Mouse (Mus musculus): Measurements from ENCODE around the gene Tsc1. TPM values are rescaled to one million over a fixed set of nuclear protein-coding genes. Genes with fewer than 3 reads are reported as not detected.

The Tsc1 gene
- polyA plus RNA-seq, 1 experiment, result 0.56 TPM

- Histone ChIP-seq H3K36me3 (ENCODE audit: control insufficient read depth) (no peaks in the 10 kb centered on the region), H3K4me3 (replicated peaks) (no peak overlapping the region), H3K4me1 (ENCODE audit: control insufficient read depth) (peaks cover 17% of the 10 kb centered on the region), H3K9me3 (ENCODE audit: control insufficient read depth, low read length) (no peaks in the 10 kb centered on the region), H3K27me3 (ENCODE audit: control insufficient read depth) (peaks cover 9% of the 10 kb centered on the region)
- no peak for TF ChIP-seq TAL1 (IDR thresholded peaks at IDR 0.05; ENCODE audit: low read length)
- no peak for TF ChIP-seq GATA1 (IDR thresholded peaks at IDR 0.05; ENCODE audit: low read length)
Observed at GRCm38 (mm10) chr2:28633136-28633535, 7.9 kb upstream of the Tsc1 start.

- no peak for TF ChIP-seq TAL1 (IDR thresholded peaks at IDR 0.05; ENCODE audit: low read length)
- TF ChIP-seq GATA1 (IDR thresholded peaks at IDR 0.05; ENCODE audit: low read length), result no peak
- Histone ChIP-seq H3K9me3 (ENCODE audit: control insufficient read depth, low read length) (no peaks in the 10 kb centered on the region), H3K4me1 (ENCODE audit: control insufficient read depth) (peaks cover 27% of the 10 kb centered on the region)
Observed at GRCm38 (mm10) chr2:28635199-28635598, 5.8 kb upstream of the Tsc1 start.

GRCm38 (mm10) chr2:28637106-28637845, 3.8 kb upstream of the Tsc1 start:
- no peaks in the 10 kb centered on the region; the same call in 1 of the 2 replicates for H3K36me3 ChIP-seq (ENCODE audit: control insufficient read depth)
- H3K4me3 ChIP-seq (replicated peaks), result no peak overlapping the region
- peaks cover 6% of the 10 kb centered on the region; the same call in 1 of the 2 replicates for H3K27me3 ChIP-seq (ENCODE audit: control insufficient read depth)
- no peak for TF ChIP-seq GATA1 (IDR thresholded peaks at IDR 0.05; ENCODE audit: low read length)
- no peak for TF ChIP-seq TAL1 (IDR thresholded peaks at IDR 0.05; ENCODE audit: low read length)
- no peaks in the 10 kb centered on the region for H3K9me3 ChIP-seq (ENCODE audit: control insufficient read depth, low read length)
- H3K4me1 ChIP-seq (ENCODE audit: control insufficient read depth), result peaks cover 40% of the 10 kb centered on the region

More at GRCm38 (mm10) chr2:28635199-28635598, 5.8 kb upstream of the Tsc1 start:
- Histone ChIP-seq H3K4me3 (replicated peaks) (no peak overlapping the region), H3K36me3 (ENCODE audit: control insufficient read depth) (no peaks in the 10 kb centered on the region; the same call in 1 of the 2 replicates), H3K27me3 (ENCODE audit: control insufficient read depth) (peaks cover 9% of the 10 kb centered on the region)

DNA sequence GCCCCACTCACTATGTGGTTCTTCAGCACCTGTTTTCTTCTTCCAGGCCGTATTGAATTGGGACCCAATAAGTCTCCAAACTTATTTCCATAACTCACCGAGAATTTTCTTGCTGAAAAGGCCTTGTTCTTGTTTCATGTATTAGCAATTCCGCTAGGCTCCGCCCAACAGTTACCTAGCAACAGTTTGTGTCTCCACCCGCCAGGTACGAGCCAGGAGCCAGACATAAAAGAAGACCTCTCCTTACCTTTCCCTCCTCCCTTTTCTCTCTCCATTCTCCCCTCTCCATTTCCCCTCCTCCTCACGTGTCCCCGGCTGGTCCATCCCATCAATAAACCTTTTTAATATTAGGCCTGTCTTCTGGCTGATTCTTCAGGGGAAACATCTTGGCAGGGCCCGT, 2.7 kb upstream of the Tsc1 start:
- Histone ChIP-seq H3K36me3 (ENCODE audit: control insufficient read depth) (no peaks in the 10 kb centered on the region; the same call in 1 of the 2 replicates), H3K4me1 (ENCODE audit: control insufficient read depth) (peaks cover 45% of the 10 kb centered on the region), H3K9me3 (ENCODE audit: control insufficient read depth, low read length) (no peaks in the 10 kb centered on the region), H3K27me3 (ENCODE audit: control insufficient read depth) (peaks cover 2% of the 10 kb centered on the region; the same call in 1 of the 2 replicates), H3K4me3 (replicated peaks) (peak overlapping the region; percentile 34)
- no peak for TF ChIP-seq GATA1 (IDR thresholded peaks at IDR 0.05; ENCODE audit: low read length)

- H3K27me3 ChIP-seq (ENCODE audit: control insufficient read depth), result no peaks in the 10 kb centered on the region
- no peaks in the 10 kb centered on the region; the same call in 1 of the 2 replicates for H3K36me3 ChIP-seq (ENCODE audit: control insufficient read depth)
- TF ChIP-seq GATA1 (IDR thresholded peaks at IDR 0.05; ENCODE audit: low read length), result no peak
- no peaks in the 10 kb centered on the region for H3K9me3 ChIP-seq (ENCODE audit: control insufficient read depth, low read length)
- H3K4me3 ChIP-seq (replicated peaks), result peak overlapping the region; percentile 34
- H3K4me1 ChIP-seq (ENCODE audit: control insufficient read depth), result peaks cover 43% of the 10 kb centered on the region
Observed at GRCm38 (mm10) chr2:28638886-28639285, 2.1 kb upstream of the Tsc1 start.

GRCm38 (mm10) chr2:28639794-28640193, 1.2 kb upstream of the Tsc1 start:
- Histone ChIP-seq H3K36me3 (ENCODE audit: control insufficient read depth) (no peaks in the 10 kb centered on the region; the same call in 1 of the 2 replicates), H3K4me3 (replicated peaks) (no peak overlapping the region), H3K9me3 (ENCODE audit: control insufficient read depth, low read length) (no peaks in the 10 kb centered on the region), H3K27me3 (ENCODE audit: control insufficient read depth) (no peaks in the 10 kb centered on the region), H3K4me1 (ENCODE audit: control insufficient read depth) (peaks cover 46% of the 10 kb centered on the region)
- TF ChIP-seq TAL1 (IDR thresholded peaks at IDR 0.05; ENCODE audit: low read length) (no peak), GATA1 (IDR thresholded peaks at IDR 0.05; ENCODE audit: low read length) (no peak)

DNA sequence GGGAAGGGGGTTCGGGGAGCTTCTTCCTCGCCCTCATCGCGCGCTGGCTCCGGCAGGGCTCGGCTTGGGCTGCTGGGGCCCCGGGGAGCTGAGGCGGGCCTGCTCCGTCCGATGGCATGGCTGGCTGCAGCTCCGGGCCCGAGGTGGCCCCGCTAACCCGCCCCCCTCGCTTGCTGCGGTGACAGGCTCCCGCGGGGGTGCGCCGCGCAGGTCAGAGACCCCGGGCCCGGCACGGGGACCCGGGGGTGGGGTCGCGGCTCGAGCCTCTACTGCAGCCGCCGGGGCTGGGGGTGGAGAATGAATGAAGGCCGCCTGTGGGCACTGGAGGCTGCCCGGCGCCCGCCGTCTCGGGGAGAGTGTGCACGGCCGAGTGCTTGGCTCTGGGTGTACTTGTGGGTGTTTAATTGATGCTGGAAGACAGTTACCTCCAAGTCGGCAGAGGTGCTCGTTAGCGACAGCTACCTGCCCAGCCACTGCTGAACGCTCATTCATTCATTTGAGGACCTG, 460 bp downstream of the Tsc1 start:
- TF ChIP-seq GATA1 (IDR thresholded peaks at IDR 0.05; ENCODE audit: low read length) (no peak), TAL1 (IDR thresholded peaks at IDR 0.05; ENCODE audit: low read length) (no peak)
- H3K36me3 ChIP-seq (ENCODE audit: control insufficient read depth), result no peaks in the 10 kb centered on the region; the same call in 1 of the 2 replicates
- H3K4me1 ChIP-seq (ENCODE audit: control insufficient read depth), result peaks cover 62% of the 10 kb centered on the region
- H3K9me3 ChIP-seq (ENCODE audit: control insufficient read depth, low read length), result no peaks in the 10 kb centered on the region
- H3K4me3 ChIP-seq (replicated peaks), result peak overlapping the region; percentile 94
- no peaks in the 10 kb centered on the region for H3K27me3 ChIP-seq (ENCODE audit: control insufficient read depth)

DNA sequence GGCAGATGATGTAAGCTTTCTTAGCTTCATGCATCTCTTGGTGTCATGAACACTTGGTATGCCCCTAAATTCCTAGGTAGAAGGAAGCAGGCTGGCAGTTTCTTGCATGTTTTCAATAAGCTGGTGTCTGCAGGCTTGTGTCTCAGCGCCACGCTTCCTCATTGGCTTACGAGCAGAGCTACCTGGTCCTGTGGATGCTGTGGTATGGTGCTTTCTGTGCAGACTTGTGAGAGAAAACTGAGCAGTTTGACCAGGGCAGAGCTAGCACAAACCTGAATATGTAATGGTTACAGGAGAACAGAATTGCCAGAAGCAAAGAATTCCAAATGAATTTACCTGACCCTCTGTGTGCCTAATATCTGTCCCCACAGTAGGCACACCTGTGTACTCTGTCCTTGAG, 2.1 kb downstream of the Tsc1 start:
- Histone ChIP-seq H3K36me3 (ENCODE audit: control insufficient read depth) (no peaks in the 10 kb centered on the region; the same call in 1 of the 2 replicates), H3K4me3 (replicated peaks) (no peak overlapping the region), H3K4me1 (ENCODE audit: control insufficient read depth) (peaks cover 60% of the 10 kb centered on the region), H3K9me3 (ENCODE audit: control insufficient read depth, low read length) (no peaks in the 10 kb centered on the region), H3K27me3 (ENCODE audit: control insufficient read depth) (no peaks in the 10 kb centered on the region)
- no peak for TF ChIP-seq GATA1 (IDR thresholded peaks at IDR 0.05; ENCODE audit: low read length)
- no peak for TF ChIP-seq TAL1 (IDR thresholded peaks at IDR 0.05; ENCODE audit: low read length)

- Histone ChIP-seq H3K4me1 (ENCODE audit: control insufficient read depth) (peaks cover 14% of the 10 kb centered on the region), H3K27me3 (ENCODE audit: control insufficient read depth) (no peaks in the 10 kb centered on the region), H3K36me3 (ENCODE audit: control insufficient read depth) (peaks cover 17% of the 10 kb centered on the region), H3K4me3 (replicated peaks) (no peak overlapping the region), H3K9me3 (ENCODE audit: control insufficient read depth, low read length) (no peaks in the 10 kb centered on the region)
- no peak for TF ChIP-seq GATA1 (IDR thresholded peaks at IDR 0.05; ENCODE audit: low read length)
- no peak for TF ChIP-seq TAL1 (IDR thresholded peaks at IDR 0.05; ENCODE audit: low read length)
Observed at GRCm38 (mm10) chr2:28650526-28650925, 9.5 kb downstream of the Tsc1 start.
